Mouse (Mus musculus): ENCODE data around the gene Hoxc5. TPM values are rescaled to one million over a fixed set of nuclear protein-coding genes. Genes with fewer than 3 reads are reported as not detected.

Hoxc5 gene
- polyA plus RNA-seq, 1 experiment from 2014 or later: 37.3 TPM

DNA sequence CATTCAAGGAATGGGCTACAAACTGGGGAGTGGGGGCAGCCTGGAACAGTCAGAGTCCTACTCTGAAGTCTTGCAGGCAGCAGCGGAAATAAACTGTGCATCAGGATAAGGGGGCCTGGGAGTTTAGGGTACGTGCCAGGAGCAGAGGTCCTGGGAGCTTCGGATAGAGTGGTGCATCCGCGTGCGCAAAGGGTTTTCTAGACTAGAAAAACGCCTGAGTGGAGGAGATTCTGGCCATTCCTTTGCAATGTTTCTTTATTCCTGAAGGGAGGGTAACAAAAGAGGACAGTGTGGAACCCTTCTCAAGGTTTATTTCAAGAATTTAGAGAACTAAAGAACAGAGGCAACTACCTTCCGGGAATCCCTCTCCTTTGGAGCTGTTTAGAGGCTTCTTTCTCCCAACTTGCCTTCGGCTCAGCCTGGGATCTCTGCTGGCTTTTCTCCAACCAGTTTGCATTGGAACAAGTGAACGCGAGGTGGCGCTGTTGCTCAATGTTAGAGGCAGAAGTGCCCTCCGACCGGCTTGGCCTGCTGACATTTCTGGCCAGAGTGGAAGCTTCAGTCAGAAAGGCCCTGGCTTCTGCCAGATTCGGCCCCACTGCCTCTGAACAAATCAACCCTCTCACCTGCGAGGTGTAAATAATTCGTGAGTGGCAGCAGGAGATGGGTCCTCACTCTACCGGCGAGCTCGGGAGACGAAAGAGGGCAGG, 20.0 kb downstream of the Hoxc5 start:
- DNase-seq (ENCODE audit: low spot score) (peak; percentile 94), ATAC-seq (ENCODE audit: insufficient read depth, low FRiP score, low TSS enrichment) (peak; percentile 24; the same call in 1 of the 2 replicates)
- Histone ChIP-seq H3K4me2 (ENCODE audit: low read depth) (peak overlapping the region; percentile 90), H3K9ac (ENCODE audit: low read length) (peak overlapping the region; percentile 58), H3K27me3 (ENCODE audit: control insufficient read depth, insufficient read depth, low read length) (peaks cover 39% of the 10 kb centered on the region), H3K36me3 (ENCODE audit: control insufficient read depth, insufficient read depth, low read length) (peaks cover 2% of the 10 kb centered on the region; the same call in 1 of the 2 replicates), H3K27ac (ENCODE audit: low read depth, low read length) (peak overlapping the region; percentile 98), H3K9me3 (ENCODE audit: control insufficient read depth, low read length) (no peaks in the 10 kb centered on the region), H3K4me1 (ENCODE audit: control insufficient read depth, insufficient read depth, low read length) (peaks cover 30% of the 10 kb centered on the region), H3K4me3 (ENCODE audit: low read depth, low read length) (peak overlapping the region; percentile 95)
- 2% methylated on average over 21 of the region's 21 CpGs for WGBS

DNA sequence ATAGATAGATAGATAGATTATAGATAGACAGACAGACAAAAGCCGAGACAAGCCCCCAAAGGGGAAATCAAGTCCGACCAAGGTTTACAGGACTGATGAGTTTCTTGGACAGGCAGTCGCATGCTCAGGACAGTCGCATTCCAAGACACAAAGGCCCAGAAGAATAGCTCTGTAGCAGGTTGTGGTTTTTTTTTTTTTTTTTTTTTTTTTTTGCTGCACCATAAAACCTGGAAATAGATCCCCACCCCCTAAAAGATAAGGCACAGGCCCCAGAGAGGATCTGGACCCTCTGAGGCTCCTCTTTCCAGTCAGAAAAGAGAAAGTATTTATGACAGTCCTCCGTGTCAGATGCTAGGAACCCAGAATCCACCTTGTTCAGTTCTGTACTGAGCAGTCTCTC, 20.8 kb downstream of the Hoxc5 start:
- Histone ChIP-seq H3K4me3 (ENCODE audit: low read depth, low read length) (peak overlapping the region; percentile 95; the same call in 1 of the 2 replicates), H3K36me3 (ENCODE audit: control insufficient read depth, insufficient read depth, low read length) (peaks cover 2% of the 10 kb centered on the region; the same call in 1 of the 2 replicates), H3K4me2 (ENCODE audit: low read depth) (peak overlapping the region; percentile 90), H3K9ac (ENCODE audit: low read length) (peak overlapping the region; percentile 58), H3K9me3 (ENCODE audit: control insufficient read depth, low read length) (no peaks in the 10 kb centered on the region), H3K27me3 (ENCODE audit: control insufficient read depth, insufficient read depth, low read length) (peaks cover 39% of the 10 kb centered on the region), H3K4me1 (ENCODE audit: control insufficient read depth, insufficient read depth, low read length) (peaks cover 30% of the 10 kb centered on the region), H3K27ac (ENCODE audit: low read depth, low read length) (peak overlapping the region; percentile 98)
- 13% methylated on average over 5 of the region's 5 CpGs for WGBS
- ATAC-seq (ENCODE audit: insufficient read depth, low FRiP score, low TSS enrichment) (no peak), DNase-seq (ENCODE audit: low spot score) (no peak)

- H3K4me3 ChIP-seq (ENCODE audit: low read depth, low read length): peak within 1 kb of the TSS; percentile 68
- H3K4me1 ChIP-seq (ENCODE audit: control insufficient read depth, insufficient read depth, low read length): peaks cover 32% of the 10 kb centered on the region
- peaks cover 38% of the 10 kb centered on the region for H3K27me3 ChIP-seq (ENCODE audit: control insufficient read depth, insufficient read depth, low read length)
- H3K9me3 ChIP-seq (ENCODE audit: control insufficient read depth, low read length): no peaks in the 10 kb centered on the region
- DNase-seq (ENCODE audit: low spot score) (peak; percentile 66), ATAC-seq (ENCODE audit: insufficient read depth, low FRiP score, low TSS enrichment) (peak; percentile 28; the same call in 1 of the 2 replicates)
- peak within 1 kb of the TSS; percentile 97 for H3K9ac ChIP-seq (ENCODE audit: low read length)
- peak within 1 kb of the TSS; percentile 97 for H3K27ac ChIP-seq (ENCODE audit: low read depth, low read length)
- no peaks in the 10 kb centered on the region for H3K36me3 ChIP-seq (ENCODE audit: control insufficient read depth, insufficient read depth, low read length)
- WGBS: under 1% methylated on average over 64 of the region's 69 CpGs
- peak within 1 kb of the TSS; percentile 90 for H3K4me2 ChIP-seq (ENCODE audit: low read depth)
Observed at GRCm38 (mm10) chr15:102990461-102991397, 23.5 kb downstream of the Hoxc5 start, which contains the start of gene Hoxc8. Hoxc8 (plus strand) TSS chr15:102990607.

GRCm38 (mm10) chr15:102991782-102992181, 24.5 kb downstream of the Hoxc5 start:
- Histone ChIP-seq H3K4me2 (ENCODE audit: low read depth) (peak overlapping the region; percentile 90), H3K9me3 (ENCODE audit: control insufficient read depth, low read length) (no peaks in the 10 kb centered on the region), H3K36me3 (ENCODE audit: control insufficient read depth, insufficient read depth, low read length) (no peaks in the 10 kb centered on the region), H3K4me3 (ENCODE audit: low read depth, low read length) (peak overlapping the region; percentile 68), H3K27ac (ENCODE audit: low read depth, low read length) (peak overlapping the region; percentile 97), H3K9ac (ENCODE audit: low read length) (peak overlapping the region; percentile 97), H3K4me1 (ENCODE audit: control insufficient read depth, insufficient read depth, low read length) (peaks cover 28% of the 10 kb centered on the region), H3K27me3 (ENCODE audit: control insufficient read depth, insufficient read depth, low read length) (peaks cover 37% of the 10 kb centered on the region)
- DNase-seq (ENCODE audit: low spot score) (no peak), ATAC-seq (ENCODE audit: insufficient read depth, low FRiP score, low TSS enrichment) (no peak)
- WGBS: 1% methylated on average over 7 of the region's 7 CpGs

- H3K36me3 ChIP-seq (ENCODE audit: control insufficient read depth, insufficient read depth, low read length): no peaks in the 10 kb centered on the region
- H3K4me3 ChIP-seq (ENCODE audit: low read depth, low read length): peak overlapping the region; percentile 68
- H3K4me2 ChIP-seq (ENCODE audit: low read depth): peak overlapping the region; percentile 90
- peaks cover 38% of the 10 kb centered on the region for H3K27me3 ChIP-seq (ENCODE audit: control insufficient read depth, insufficient read depth, low read length)
- under 1% methylated on average over 11 of the region's 11 CpGs for WGBS
- peak overlapping the region; percentile 97 for H3K9ac ChIP-seq (ENCODE audit: low read length)
- DNase-seq (ENCODE audit: low spot score) (no peak), ATAC-seq (ENCODE audit: insufficient read depth, low FRiP score, low TSS enrichment) (no peak)
- peak overlapping the region; percentile 97 for H3K27ac ChIP-seq (ENCODE audit: low read depth, low read length)
- peaks cover 27% of the 10 kb centered on the region for H3K4me1 ChIP-seq (ENCODE audit: control insufficient read depth, insufficient read depth, low read length)
- H3K9me3 ChIP-seq (ENCODE audit: control insufficient read depth, low read length): no peaks in the 10 kb centered on the region
Observed at GRCm38 (mm10) chr15:102992206-102992605, 25.0 kb downstream of the Hoxc5 start.

GRCm38 (mm10) chr15:102992863-102993262, 25.6 kb downstream of the Hoxc5 start:
- Histone ChIP-seq H3K27me3 (ENCODE audit: control insufficient read depth, insufficient read depth, low read length) (peaks cover 38% of the 10 kb centered on the region), H3K4me2 (ENCODE audit: low read depth) (peak overlapping the region; percentile 90), H3K27ac (ENCODE audit: low read depth, low read length) (peak overlapping the region; percentile 97), H3K9me3 (ENCODE audit: control insufficient read depth, low read length) (no peaks in the 10 kb centered on the region), H3K9ac (ENCODE audit: low read length) (peak overlapping the region; percentile 97), H3K36me3 (ENCODE audit: control insufficient read depth, insufficient read depth, low read length) (no peaks in the 10 kb centered on the region), H3K4me3 (ENCODE audit: low read depth, low read length) (peak overlapping the region; percentile 68), H3K4me1 (ENCODE audit: control insufficient read depth, insufficient read depth, low read length) (peaks cover 25% of the 10 kb centered on the region)
- DNase-seq (ENCODE audit: low spot score) (no peak), ATAC-seq (ENCODE audit: insufficient read depth, low FRiP score, low TSS enrichment) (no peak)
- WGBS: 0% methylated on average over 3 of the region's 3 CpGs

- peak overlapping the region; percentile 95 for H3K9ac ChIP-seq (ENCODE audit: low read length)
- no peaks in the 10 kb centered on the region for H3K36me3 ChIP-seq (ENCODE audit: control insufficient read depth, insufficient read depth, low read length)
- peak overlapping the region; percentile 66 for H3K4me3 ChIP-seq (ENCODE audit: low read depth, low read length)
- 3% methylated on average over 9 of the region's 9 CpGs for WGBS
- ATAC-seq (ENCODE audit: insufficient read depth, low FRiP score, low TSS enrichment) (no peak), DNase-seq (ENCODE audit: low spot score) (no peak)
- H3K9me3 ChIP-seq (ENCODE audit: control insufficient read depth, low read length): no peaks in the 10 kb centered on the region
- peak overlapping the region; percentile 88 for H3K27ac ChIP-seq (ENCODE audit: low read depth, low read length)
- peaks cover 7% of the 10 kb centered on the region; the same call in 1 of the 2 replicates for H3K4me1 ChIP-seq (ENCODE audit: control insufficient read depth, insufficient read depth, low read length)
- peaks cover 22% of the 10 kb centered on the region; the same call in 1 of the 2 replicates for H3K27me3 ChIP-seq (ENCODE audit: control insufficient read depth, insufficient read depth, low read length)
- H3K4me2 ChIP-seq (ENCODE audit: low read depth): peak overlapping the region; percentile 99
Observed at GRCm38 (mm10) chr15:102996548-102996947, 29.3 kb downstream of the Hoxc5 start.

GRCm38 (mm10) chr15:102997431-102997830, 30.2 kb downstream of the Hoxc5 start:
- H3K4me2 ChIP-seq (ENCODE audit: low read depth): peak overlapping the region; percentile 99
- H3K4me1 ChIP-seq (ENCODE audit: control insufficient read depth, insufficient read depth, low read length): peaks cover 13% of the 10 kb centered on the region; the same call in 1 of the 2 replicates
- DNase-seq (ENCODE audit: low spot score) (no peak), ATAC-seq (ENCODE audit: insufficient read depth, low FRiP score, low TSS enrichment) (no peak)
- peak overlapping the region; percentile 66 for H3K4me3 ChIP-seq (ENCODE audit: low read depth, low read length)
- no peaks in the 10 kb centered on the region for H3K36me3 ChIP-seq (ENCODE audit: control insufficient read depth, insufficient read depth, low read length)
- H3K9me3 ChIP-seq (ENCODE audit: control insufficient read depth, low read length): no peaks in the 10 kb centered on the region
- peaks cover 17% of the 10 kb centered on the region; the same call in 1 of the 2 replicates for H3K27me3 ChIP-seq (ENCODE audit: control insufficient read depth, insufficient read depth, low read length)
- H3K9ac ChIP-seq (ENCODE audit: low read length): peak overlapping the region; percentile 95
- peak overlapping the region; percentile 88 for H3K27ac ChIP-seq (ENCODE audit: low read depth, low read length)
- 0% methylated on average over 3 of the region's 3 CpGs for WGBS
